Mouse (Mus musculus) liver, postnatal 0 days (tissue): ENCODE measurements around the gene Olfr298.

Source experiments
- CTCF ChIP-seq: sonication (generic); IDR thresholded peaks from 2 replicates; pipeline ENCODE4 v1.5.1; 2016; ENCODE audit warnings: antibody characterized with exemption, low read depth
- EP300 ChIP-seq: IDR thresholded peaks from 2 replicates; pipeline ENCODE4 v1.6.1; 2016; ENCODE audit warnings: antibody characterized with exemption, low read depth, mild to moderate bottlenecking

- TF ChIP-seq CTCF (no peak), EP300 (no peak)
Observed at GRCm38 (mm10) chr7:86519668-86520067, 27.4 kb upstream of the Olfr298 start, which contains the start of gene Olfr297.
